Mouse (Mus musculus): ENCODE results near the gene Gm21969. TPM values are rescaled to one million over a fixed set of nuclear protein-coding genes. Genes with fewer than 3 reads are reported as not detected.

Gene Gm21969
- polyA plus RNA-seq, 1 experiment from 2014 or later: not detected

GRCm38 (mm10) chr4:139667632-139668031, 64.6 kb downstream of the Gm21969 start:
- Histone ChIP-seq H3K36me3 (ENCODE audit: control insufficient read depth, insufficient read depth, low read length) (no peaks in the 10 kb centered on the region), H3K27ac (ENCODE audit: low read depth, low read length) (no peak overlapping the region), H3K9ac (ENCODE audit: low read depth, low read length) (no peak overlapping the region), H3K9me3 (replicated peaks; ENCODE audit: control insufficient read depth, low read length) (no peaks in the 10 kb centered on the region), H3K4me2 (no peak overlapping the region), H3K27me3 (ENCODE audit: control insufficient read depth, insufficient read depth, low read length) (peaks cover 3% of the 10 kb centered on the region; the same call in 1 of the 2 replicates), H3K4me1 (ENCODE audit: control insufficient read depth, insufficient read depth, low read length) (no peaks in the 10 kb centered on the region), H3K4me3 (ENCODE audit: low read depth, low read length) (no peak overlapping the region)
- no peak for ATAC-seq (replicated peaks; ENCODE audit: insufficient number of reproducible peaks, low FRiP score, low TSS enrichment)
- WGBS (ENCODE audit: insufficient replicate concordance): 71% methylated on average over 6 of the region's 6 CpGs

GRCm38 (mm10) chr4:139669847-139670246, 66.9 kb downstream of the Gm21969 start:
- Histone ChIP-seq H3K9ac (ENCODE audit: low read depth, low read length) (no peak overlapping the region), H3K9me3 (replicated peaks; ENCODE audit: control insufficient read depth, low read length) (no peaks in the 10 kb centered on the region), H3K4me3 (ENCODE audit: low read depth, low read length) (no peak overlapping the region), H3K4me2 (no peak overlapping the region), H3K4me1 (ENCODE audit: control insufficient read depth, insufficient read depth, low read length) (no peaks in the 10 kb centered on the region), H3K27ac (ENCODE audit: low read depth, low read length) (no peak overlapping the region), H3K36me3 (ENCODE audit: control insufficient read depth, insufficient read depth, low read length) (no peaks in the 10 kb centered on the region), H3K27me3 (ENCODE audit: control insufficient read depth, insufficient read depth, low read length) (peaks cover 1% of the 10 kb centered on the region; the same call in 1 of the 2 replicates)
- 13% methylated on average over 6 of the region's 6 CpGs for whole genome bisulfite sequencing (ENCODE audit: insufficient replicate concordance)
- ATAC-seq (replicated peaks; ENCODE audit: insufficient number of reproducible peaks, low FRiP score, low TSS enrichment): no peak

- no peak overlapping the region for H3K4me2 ChIP-seq
- no peak overlapping the region for H3K27ac ChIP-seq (ENCODE audit: low read depth, low read length)
- H3K9ac ChIP-seq (ENCODE audit: low read depth, low read length): no peak overlapping the region
- 43% methylated on average over 9 of the region's 9 CpGs for WGBS (ENCODE audit: insufficient replicate concordance)
- H3K4me3 ChIP-seq (ENCODE audit: low read depth, low read length): no peak overlapping the region
- no peaks in the 10 kb centered on the region for H3K4me1 ChIP-seq (ENCODE audit: control insufficient read depth, insufficient read depth, low read length)
- H3K9me3 ChIP-seq (replicated peaks; ENCODE audit: control insufficient read depth, low read length): no peaks in the 10 kb centered on the region
- no peak for ATAC-seq (replicated peaks; ENCODE audit: insufficient number of reproducible peaks, low FRiP score, low TSS enrichment)
- H3K36me3 ChIP-seq (ENCODE audit: control insufficient read depth, insufficient read depth, low read length): no peaks in the 10 kb centered on the region
- H3K27me3 ChIP-seq (ENCODE audit: control insufficient read depth, insufficient read depth, low read length): 0 out of 2 replicates have a peak, but pooled peaks cover 9% of the 10 kb centered on the region
Observed at GRCm38 (mm10) chr4:139675696-139676095, 72.7 kb downstream of the Gm21969 start.

- H3K27me3 ChIP-seq (ENCODE audit: control insufficient read depth, insufficient read depth, low read length): 0 out of 2 replicates have a peak, but pooled peaks cover 5% of the 10 kb centered on the region
- H3K9me3 ChIP-seq (replicated peaks; ENCODE audit: control insufficient read depth, low read length): no peaks in the 10 kb centered on the region; the same call in 1 of the 2 replicates
- WGBS (ENCODE audit: insufficient replicate concordance): 67% methylated on average over 22 of the region's 22 CpGs
- no peak for ATAC-seq (replicated peaks; ENCODE audit: insufficient number of reproducible peaks, low FRiP score, low TSS enrichment)
- no peaks in the 10 kb centered on the region for H3K4me1 ChIP-seq (ENCODE audit: control insufficient read depth, insufficient read depth, low read length)
- no peak overlapping the region for H3K4me2 ChIP-seq
- H3K27ac ChIP-seq (ENCODE audit: low read depth, low read length): no peak overlapping the region
- no peak overlapping the region for H3K4me3 ChIP-seq (ENCODE audit: low read depth, low read length)
- H3K36me3 ChIP-seq (ENCODE audit: control insufficient read depth, insufficient read depth, low read length): no peaks in the 10 kb centered on the region
- no peak overlapping the region for H3K9ac ChIP-seq (ENCODE audit: low read depth, low read length)
Observed at GRCm38 (mm10) chr4:139683728-139684638, 81.0 kb downstream of the Gm21969 start.

GRCm38 (mm10) chr4:139684639-139685017, 81.6 kb downstream of the Gm21969 start:
- 11% methylated on average over 3 of the region's 3 CpGs for WGBS (ENCODE audit: insufficient replicate concordance)

GRCm38 (mm10) chr4:139688058-139688457, 85.1 kb downstream of the Gm21969 start:
- Histone ChIP-seq H3K4me2 (no peak overlapping the region), H3K27ac (ENCODE audit: low read depth, low read length) (no peak overlapping the region), H3K4me3 (ENCODE audit: low read depth, low read length) (no peak overlapping the region), H3K27me3 (ENCODE audit: control insufficient read depth, insufficient read depth, low read length) (peaks cover 21% of the 10 kb centered on the region), H3K9ac (ENCODE audit: low read depth, low read length) (no peak overlapping the region), H3K36me3 (ENCODE audit: control insufficient read depth, insufficient read depth, low read length) (no peaks in the 10 kb centered on the region), H3K4me1 (ENCODE audit: control insufficient read depth, insufficient read depth, low read length) (no peaks in the 10 kb centered on the region), H3K9me3 (replicated peaks; ENCODE audit: control insufficient read depth, low read length) (no peaks in the 10 kb centered on the region)
- 65% methylated on average over 9 of the region's 9 CpGs for WGBS (ENCODE audit: insufficient replicate concordance)
- no peak for ATAC-seq (replicated peaks; ENCODE audit: insufficient number of reproducible peaks, low FRiP score, low TSS enrichment)

More at GRCm38 (mm10) chr4:139684639-139685017, 81.6 kb downstream of the Gm21969 start:
- Histone ChIP-seq H3K9me3 (replicated peaks; ENCODE audit: control insufficient read depth, low read length) (no peaks in the 10 kb centered on the region; the same call in 1 of the 2 replicates), H3K4me1 (ENCODE audit: control insufficient read depth, insufficient read depth, low read length) (no peaks in the 10 kb centered on the region), H3K27me3 (ENCODE audit: control insufficient read depth, insufficient read depth, low read length) (peaks cover 6% of the 10 kb centered on the region), H3K4me2 (no peak overlapping the region), H3K27ac (ENCODE audit: low read depth, low read length) (no peak overlapping the region), H3K9ac (ENCODE audit: low read depth, low read length) (no peak overlapping the region), H3K4me3 (ENCODE audit: low read depth, low read length) (no peak overlapping the region), H3K36me3 (ENCODE audit: control insufficient read depth, insufficient read depth, low read length) (no peaks in the 10 kb centered on the region)
- ATAC-seq (replicated peaks; ENCODE audit: insufficient number of reproducible peaks, low FRiP score, low TSS enrichment): no peak

GRCm38 (mm10) chr4:139689627-139690269, 86.8 kb downstream of the Gm21969 start:
- Histone ChIP-seq H3K4me2 (no peak overlapping the region), H3K27me3 (ENCODE audit: control insufficient read depth, insufficient read depth, low read length) (peaks cover 30% of the 10 kb centered on the region), H3K27ac (ENCODE audit: low read depth, low read length) (no peak overlapping the region), H3K9me3 (replicated peaks; ENCODE audit: control insufficient read depth, low read length) (no peaks in the 10 kb centered on the region), H3K4me1 (ENCODE audit: control insufficient read depth, insufficient read depth, low read length) (no peaks in the 10 kb centered on the region), H3K36me3 (ENCODE audit: control insufficient read depth, insufficient read depth, low read length) (no peaks in the 10 kb centered on the region), H3K9ac (ENCODE audit: low read depth, low read length) (no peak overlapping the region), H3K4me3 (ENCODE audit: low read depth, low read length) (no peak overlapping the region)
- no peak for ATAC-seq (replicated peaks; ENCODE audit: insufficient number of reproducible peaks, low FRiP score, low TSS enrichment)
- 25% methylated on average over 7 of the region's 7 CpGs for WGBS (ENCODE audit: insufficient replicate concordance)

GRCm38 (mm10) chr4:139693315-139693714, 90.3 kb downstream of the Gm21969 start:
- no peak overlapping the region for H3K4me2 ChIP-seq
- H3K27me3 ChIP-seq (ENCODE audit: control insufficient read depth, insufficient read depth, low read length): peaks cover 32% of the 10 kb centered on the region
- WGBS (ENCODE audit: insufficient replicate concordance): 48% methylated on average over 5 of the region's 5 CpGs
- H3K36me3 ChIP-seq (ENCODE audit: control insufficient read depth, insufficient read depth, low read length): no peaks in the 10 kb centered on the region
- no peaks in the 10 kb centered on the region for H3K4me1 ChIP-seq (ENCODE audit: control insufficient read depth, insufficient read depth, low read length)
- no peak for ATAC-seq (replicated peaks; ENCODE audit: insufficient number of reproducible peaks, low FRiP score, low TSS enrichment)
- H3K27ac ChIP-seq (ENCODE audit: low read depth, low read length): no peak overlapping the region
- no peak overlapping the region for H3K4me3 ChIP-seq (ENCODE audit: low read depth, low read length)
- no peak overlapping the region for H3K9ac ChIP-seq (ENCODE audit: low read depth, low read length)
- no peaks in the 10 kb centered on the region for H3K9me3 ChIP-seq (replicated peaks; ENCODE audit: control insufficient read depth, low read length)
